Mouse (Mus musculus) midbrain, embryonic 11.5 days (tissue): ENCODE results near the gene Rpl36a. TPM values are rescaled to one million over a fixed set of nuclear protein-coding genes. Genes with fewer than 3 reads are reported as not detected.

Source experiments
- ATAC-seq: fragments of 200-750 bp; cut with Nextera tagmentation; 2 replicates; pipeline ENCODE4 v1.8.0; 2017; ENCODE audit warnings: moderate TSS enrichment, moderate library complexity; ENCODE audit not compliant: low FRiP score
- DNase-seq: peaks from one replicate; pipeline ENCODE4 v3.0.0; 2015; ENCODE audit warnings: low spot score; ENCODE audit errors: missing footprints
- H3K27ac ChIP-seq: fragments of 300-500 bp; sonication (generic); 2 replicates; pipeline ENCODE4 v1.5.1; 2014; ENCODE audit warnings: low read depth, low read length
- H3K27me3 ChIP-seq: fragments of 300-500 bp; sonication (generic); 2 replicates; pipeline ENCODE4 v1.6.1; 2014; ENCODE audit warnings: mild to moderate bottlenecking, low read length, moderate library complexity, mixed read lengths; ENCODE audit not compliant: control insufficient read depth, insufficient read depth
- H3K36me3 ChIP-seq: fragments of 300-500 bp; sonication (generic); 2 replicates; pipeline ENCODE4 v1.6.1; 2014; ENCODE audit warnings: mild to moderate bottlenecking, low read length, moderate library complexity, mixed read lengths; ENCODE audit not compliant: control insufficient read depth, insufficient read depth
- H3K4me1 ChIP-seq: fragments of 300-500 bp; sonication (generic); 2 replicates; pipeline ENCODE4 v1.6.1; 2014; ENCODE audit warnings: low read length; ENCODE audit not compliant: control insufficient read depth, insufficient read depth
- H3K4me2 ChIP-seq: fragments of 300-500 bp; sonication (generic); 2 replicates; pipeline ENCODE4 v1.6.1; 2014; ENCODE audit warnings: mild to moderate bottlenecking, moderate library complexity
- H3K4me3 ChIP-seq: fragments of 300-500 bp; sonication (generic); 2 replicates; pipeline ENCODE4 v1.5.1; 2014; ENCODE audit warnings: low read depth, low read length
- H3K9ac ChIP-seq: fragments of 300-500 bp; sonication (generic); 2 replicates; pipeline ENCODE4 v1.6.1; 2014; ENCODE audit warnings: low read length
- H3K9me3 ChIP-seq: fragments of 300-500 bp; sonication (generic); 2 replicates; pipeline ENCODE4 v1.6.1; 2016; ENCODE audit warnings: low read length; ENCODE audit not compliant: control insufficient read depth
- WGBS: fragments of 180-500 bp; shearing (Covaris S2); extraction: QIAGEN DNeasy Blood & Tissue Kit; methylation state at CpG from one replicate; pipeline ENCODE4 v1.1.7; 2014; 5-methylcytosine and 5-hydroxymethylcytosine counted together
- polyA plus RNA-seq: library from polyadenylated mRNA; unstranded; fragments of >200 nt; fragmentation: Nextera tagmentation; extraction: Ambion mirVana; gene quantifications from 2 replicates; pipeline ENCODE4 v1.2.1, GENCODE M21; 2014

The Rpl36a gene
- polyA plus RNA-seq, 1 experiment from 2014 or later = 298 TPM

- Histone ChIP-seq H3K4me3 (no peak overlapping the region), H3K27ac (no peak overlapping the region), H3K9ac (no peak overlapping the region), H3K4me2 (no peak overlapping the region), H3K4me1 (no peaks in the 10 kb centered on the region), H3K9me3 (no peaks in the 10 kb centered on the region), H3K27me3 (0 out of 2 replicates have a peak, but pooled peaks cover 3% of the 10 kb centered on the region), H3K36me3 (no peaks in the 10 kb centered on the region)
- ATAC-seq (no peak), DNase-seq (no peak)
- WGBS = 48% methylated on average over 2 of the region's 2 CpGs
Observed at GRCm38 (mm10) chrX:134614306-134614705, 28.9 kb downstream of the Rpl36a start.

- peaks cover 15% of the 10 kb centered on the region; the same call in 1 of the 2 replicates for H3K27me3 ChIP-seq
- H3K4me2 ChIP-seq = peak overlapping the region; percentile 18; the same call in 1 of the 2 replicates
- H3K9ac ChIP-seq = no peak overlapping the region
- peak overlapping the region; percentile 55 for H3K27ac ChIP-seq
- WGBS = 34% methylated on average over 9 of the region's 9 CpGs
- DNase-seq (no peak), ATAC-seq (peak; percentile 69)
- no peaks in the 10 kb centered on the region for H3K9me3 ChIP-seq
- H3K4me3 ChIP-seq = no peak overlapping the region
- H3K4me1 ChIP-seq = no peaks in the 10 kb centered on the region
- H3K36me3 ChIP-seq = no peaks in the 10 kb centered on the region
Observed at GRCm38 (mm10) chrX:134619695-134620094, 34.2 kb downstream of the Rpl36a start.

- Histone ChIP-seq H3K27me3 (peaks cover 15% of the 10 kb centered on the region; the same call in 1 of the 2 replicates), H3K27ac (peak overlapping the region; percentile 55), H3K4me2 (peak overlapping the region; percentile 18; the same call in 1 of the 2 replicates), H3K9me3 (no peaks in the 10 kb centered on the region), H3K9ac (no peak overlapping the region), H3K4me3 (no peak overlapping the region), H3K4me1 (no peaks in the 10 kb centered on the region), H3K36me3 (no peaks in the 10 kb centered on the region)
- DNase-seq = peak; percentile 87
- WGBS = 37% methylated on average over 8 of the region's 8 CpGs
- peak; percentile 85 for ATAC-seq
Observed at GRCm38 (mm10) chrX:134620254-134620865, 34.9 kb downstream of the Rpl36a start.

- Histone ChIP-seq H3K36me3 (no peaks in the 10 kb centered on the region), H3K9ac (no peak overlapping the region), H3K9me3 (no peaks in the 10 kb centered on the region), H3K4me1 (no peaks in the 10 kb centered on the region), H3K4me3 (no peak overlapping the region), H3K4me2 (no peak overlapping the region), H3K27me3 (peaks cover 15% of the 10 kb centered on the region; the same call in 1 of the 2 replicates), H3K27ac (no peak overlapping the region)
- 83% methylated on average over 3 of the region's 3 CpGs for WGBS
- ATAC-seq (no peak), DNase-seq (peak; percentile 28)
Observed at GRCm38 (mm10) chrX:134621685-134622084, 36.2 kb downstream of the Rpl36a start.

- Histone ChIP-seq H3K36me3 (no peaks in the 10 kb centered on the region), H3K4me3 (no peak overlapping the region), H3K27me3 (peaks cover 11% of the 10 kb centered on the region; the same call in 1 of the 2 replicates), H3K9me3 (no peaks in the 10 kb centered on the region), H3K4me1 (no peaks in the 10 kb centered on the region), H3K9ac (no peak overlapping the region), H3K27ac (no peak overlapping the region), H3K4me2 (no peak overlapping the region)
- DNase-seq (no peak), ATAC-seq (no peak)
- 89% methylated on average over 4 of the region's 4 CpGs for WGBS
Observed at GRCm38 (mm10) chrX:134623350-134623749, 37.9 kb downstream of the Rpl36a start.

- Histone ChIP-seq H3K9me3 (no peaks in the 10 kb centered on the region), H3K27ac (no peak overlapping the region), H3K4me3 (no peak overlapping the region), H3K4me2 (no peak overlapping the region), H3K4me1 (no peaks in the 10 kb centered on the region), H3K36me3 (no peaks in the 10 kb centered on the region), H3K27me3 (peaks cover 5% of the 10 kb centered on the region; the same call in 1 of the 2 replicates), H3K9ac (no peak overlapping the region)
- ATAC-seq (no peak), DNase-seq (no peak)
- WGBS = 92% methylated on average over 2 of the region's 2 CpGs
Observed at GRCm38 (mm10) chrX:134628200-134628599, 42.7 kb downstream of the Rpl36a start.

- no peak for DNase-seq
- no peak overlapping the region for H3K4me3 ChIP-seq
- WGBS = 89% methylated on average over 5 of the region's 5 CpGs
Observed at GRCm38 (mm10) chrX:134632710-134633109, 47.3 kb downstream of the Rpl36a start.

GRCm38 (mm10) chrX:134635111-134635510, 49.7 kb downstream of the Rpl36a start:
- Histone ChIP-seq H3K9me3 (no peaks in the 10 kb centered on the region), H3K36me3 (no peaks in the 10 kb centered on the region), H3K27me3 (no peaks in the 10 kb centered on the region), H3K9ac (no peak overlapping the region), H3K27ac (no peak overlapping the region), H3K4me2 (no peak overlapping the region), H3K4me1 (no peaks in the 10 kb centered on the region), H3K4me3 (no peak overlapping the region)
- WGBS = 64% methylated on average over 3 of the region's 3 CpGs
- no peak for ATAC-seq
- no peak for DNase-seq

More at GRCm38 (mm10) chrX:134632710-134633109, 47.3 kb downstream of the Rpl36a start:
- Histone ChIP-seq H3K9ac (no peak overlapping the region), H3K4me1 (no peaks in the 10 kb centered on the region), H3K4me2 (no peak overlapping the region), H3K27ac (no peak overlapping the region), H3K9me3 (no peaks in the 10 kb centered on the region), H3K36me3 (no peaks in the 10 kb centered on the region), H3K27me3 (no peaks in the 10 kb centered on the region)
- no peak for ATAC-seq

GRCm38 (mm10) chrX:134635860-134636259, 50.4 kb downstream of the Rpl36a start:
- DNase-seq (peak; percentile 39), ATAC-seq (no peak)
- no peaks in the 10 kb centered on the region for H3K9me3 ChIP-seq
- H3K36me3 ChIP-seq = no peaks in the 10 kb centered on the region
- no peak overlapping the region for H3K4me2 ChIP-seq
- H3K27me3 ChIP-seq = no peaks in the 10 kb centered on the region
- no peak overlapping the region for H3K27ac ChIP-seq
- no peak overlapping the region for H3K4me3 ChIP-seq
- no peaks in the 10 kb centered on the region for H3K4me1 ChIP-seq
- H3K9ac ChIP-seq = no peak overlapping the region
- WGBS = 70% methylated on average over 3 of the region's 3 CpGs
